Mouse (Mus musculus): ENCODE data around the gene Naf1. TPM values are rescaled to one million over a fixed set of nuclear protein-coding genes. Genes with fewer than 3 reads are reported as not detected.

The Naf1 gene
- polyA plus RNA-seq, 1 experiment from 2014 or later: 4.4 TPM

GRCm38 (mm10) chr8:66891879-66892278 lies 31.9 kb downstream of the Naf1 start:
- H3K4me1 ChIP-seq (ENCODE audit: control insufficient read depth, insufficient read depth, low read length): no peaks in the 10 kb centered on the region
- H3K4me3 ChIP-seq (ENCODE audit: low read depth, low read length): no peak overlapping the region
- no peak overlapping the region for H3K9ac ChIP-seq (replicated peaks; ENCODE audit: low read depth, low read length)
- no peaks in the 10 kb centered on the region for H3K36me3 ChIP-seq (ENCODE audit: control insufficient read depth, insufficient read depth, low read length)
- no peaks in the 10 kb centered on the region for H3K9me3 ChIP-seq (ENCODE audit: control insufficient read depth, low read length)
- no peaks in the 10 kb centered on the region for H3K27me3 ChIP-seq (ENCODE audit: control insufficient read depth, insufficient read depth, low read length)
- WGBS: 85% methylated on average over 2 of the region's 2 CpGs
- ATAC-seq (ENCODE audit: low read depth): no peak
- H3K27ac ChIP-seq (ENCODE audit: low read depth, low read length): no peak overlapping the region
- no peak overlapping the region for H3K4me2 ChIP-seq (ENCODE audit: low read depth, low read length)

- no peak overlapping the region for H3K9ac ChIP-seq (replicated peaks; ENCODE audit: low read depth, low read length)
- no peaks in the 10 kb centered on the region for H3K4me1 ChIP-seq (ENCODE audit: control insufficient read depth, insufficient read depth, low read length)
- no peak for ATAC-seq (ENCODE audit: low read depth)
- no peak overlapping the region for H3K4me3 ChIP-seq (ENCODE audit: low read depth, low read length)
- WGBS: 76% methylated on average over 2 of the region's 2 CpGs
- no peaks in the 10 kb centered on the region for H3K27me3 ChIP-seq (ENCODE audit: control insufficient read depth, insufficient read depth, low read length)
- H3K4me2 ChIP-seq (ENCODE audit: low read depth, low read length): no peak overlapping the region
- no peak overlapping the region for H3K27ac ChIP-seq (ENCODE audit: low read depth, low read length)
- no peaks in the 10 kb centered on the region for H3K9me3 ChIP-seq (ENCODE audit: control insufficient read depth, low read length)
- no peaks in the 10 kb centered on the region for H3K36me3 ChIP-seq (ENCODE audit: control insufficient read depth, insufficient read depth, low read length)
These were observed 45.0 kb downstream of the Naf1 start for GRCm38 (mm10) chr8:66905000-66905399.

GRCm38 (mm10) chr8:66905557-66905956 lies 45.5 kb downstream of the Naf1 start:
- 94% methylated on average over 4 of the region's 4 CpGs for WGBS
- Histone ChIP-seq H3K9me3 (ENCODE audit: control insufficient read depth, low read length) (no peaks in the 10 kb centered on the region), H3K4me1 (ENCODE audit: control insufficient read depth, insufficient read depth, low read length) (no peaks in the 10 kb centered on the region), H3K36me3 (ENCODE audit: control insufficient read depth, insufficient read depth, low read length) (no peaks in the 10 kb centered on the region), H3K27me3 (ENCODE audit: control insufficient read depth, insufficient read depth, low read length) (no peaks in the 10 kb centered on the region), H3K4me3 (ENCODE audit: low read depth, low read length) (no peak overlapping the region), H3K4me2 (ENCODE audit: low read depth, low read length) (no peak overlapping the region), H3K9ac (replicated peaks; ENCODE audit: low read depth, low read length) (no peak overlapping the region), H3K27ac (ENCODE audit: low read depth, low read length) (no peak overlapping the region)
- ATAC-seq (ENCODE audit: low read depth): no peak

- Histone ChIP-seq H3K27ac (ENCODE audit: low read depth, low read length) (no peak overlapping the region), H3K4me1 (ENCODE audit: control insufficient read depth, insufficient read depth, low read length) (no peaks in the 10 kb centered on the region), H3K36me3 (ENCODE audit: control insufficient read depth, insufficient read depth, low read length) (no peaks in the 10 kb centered on the region), H3K4me2 (ENCODE audit: low read depth, low read length) (no peak overlapping the region), H3K9me3 (ENCODE audit: control insufficient read depth, low read length) (no peaks in the 10 kb centered on the region), H3K4me3 (ENCODE audit: low read depth, low read length) (no peak overlapping the region), H3K27me3 (ENCODE audit: control insufficient read depth, insufficient read depth, low read length) (no peaks in the 10 kb centered on the region), H3K9ac (replicated peaks; ENCODE audit: low read depth, low read length) (no peak overlapping the region)
- ATAC-seq (ENCODE audit: low read depth): no peak
- 89% methylated on average over 8 of the region's 8 CpGs for WGBS
These were observed 46.1 kb downstream of the Naf1 start for GRCm38 (mm10) chr8:66906116-66906515.

- Histone ChIP-seq H3K4me1 (ENCODE audit: control insufficient read depth, insufficient read depth, low read length) (no peaks in the 10 kb centered on the region), H3K27me3 (ENCODE audit: control insufficient read depth, insufficient read depth, low read length) (no peaks in the 10 kb centered on the region), H3K4me2 (ENCODE audit: low read depth, low read length) (no peak overlapping the region), H3K9me3 (ENCODE audit: control insufficient read depth, low read length) (no peaks in the 10 kb centered on the region), H3K27ac (ENCODE audit: low read depth, low read length) (no peak overlapping the region; the same call in 1 of the 2 replicates), H3K9ac (replicated peaks; ENCODE audit: low read depth, low read length) (no peak overlapping the region), H3K4me3 (ENCODE audit: low read depth, low read length) (no peak overlapping the region), H3K36me3 (ENCODE audit: control insufficient read depth, insufficient read depth, low read length) (no peaks in the 10 kb centered on the region)
- peak; percentile 71 for ATAC-seq (ENCODE audit: low read depth)
- 32% methylated on average over 6 of the region's 6 CpGs for WGBS
These were observed 50.7 kb downstream of the Naf1 start for GRCm38 (mm10) chr8:66910684-66911083.

- H3K9me3 ChIP-seq (ENCODE audit: control insufficient read depth, low read length): no peaks in the 10 kb centered on the region
- no peak overlapping the region for H3K27ac ChIP-seq (ENCODE audit: low read depth, low read length)
- 68% methylated on average over 14 of the region's 14 CpGs for WGBS
- no peaks in the 10 kb centered on the region for H3K27me3 ChIP-seq (ENCODE audit: control insufficient read depth, insufficient read depth, low read length)
- H3K4me3 ChIP-seq (ENCODE audit: low read depth, low read length): no peak overlapping the region
- no peak for ATAC-seq (ENCODE audit: low read depth)
- H3K4me1 ChIP-seq (ENCODE audit: control insufficient read depth, insufficient read depth, low read length): no peaks in the 10 kb centered on the region
- no peak overlapping the region for H3K9ac ChIP-seq (replicated peaks; ENCODE audit: low read depth, low read length)
- H3K4me2 ChIP-seq (ENCODE audit: low read depth, low read length): no peak overlapping the region
- no peaks in the 10 kb centered on the region for H3K36me3 ChIP-seq (ENCODE audit: control insufficient read depth, insufficient read depth, low read length)
These were observed 53.9 kb downstream of the Naf1 start for GRCm38 (mm10) chr8:66913616-66914536.

- H3K27me3 ChIP-seq (ENCODE audit: control insufficient read depth, insufficient read depth, low read length): no peaks in the 10 kb centered on the region
- H3K9ac ChIP-seq (replicated peaks; ENCODE audit: low read depth, low read length): no peak overlapping the region
- H3K4me2 ChIP-seq (ENCODE audit: low read depth, low read length): no peak overlapping the region
- no peak overlapping the region for H3K4me3 ChIP-seq (ENCODE audit: low read depth, low read length)
- 70% methylated on average over 7 of the region's 7 CpGs for WGBS
- H3K36me3 ChIP-seq (ENCODE audit: control insufficient read depth, insufficient read depth, low read length): no peaks in the 10 kb centered on the region
- ATAC-seq (ENCODE audit: low read depth): no peak
- no peaks in the 10 kb centered on the region for H3K4me1 ChIP-seq (ENCODE audit: control insufficient read depth, insufficient read depth, low read length)
- H3K27ac ChIP-seq (ENCODE audit: low read depth, low read length): no peak overlapping the region
- no peaks in the 10 kb centered on the region for H3K9me3 ChIP-seq (ENCODE audit: control insufficient read depth, low read length)
These were observed 56.0 kb downstream of the Naf1 start for GRCm38 (mm10) chr8:66916056-66916455.

- ATAC-seq (ENCODE audit: low read depth): 0 out of 2 replicates have a peak, but pooled peaks have one; percentile 14
- Histone ChIP-seq H3K27me3 (ENCODE audit: control insufficient read depth, insufficient read depth, low read length) (no peaks in the 10 kb centered on the region), H3K4me3 (ENCODE audit: low read depth, low read length) (no peak overlapping the region), H3K9ac (replicated peaks; ENCODE audit: low read depth, low read length) (no peak overlapping the region), H3K4me2 (ENCODE audit: low read depth, low read length) (no peak overlapping the region), H3K27ac (ENCODE audit: low read depth, low read length) (no peak overlapping the region), H3K36me3 (ENCODE audit: control insufficient read depth, insufficient read depth, low read length) (no peaks in the 10 kb centered on the region), H3K9me3 (ENCODE audit: control insufficient read depth, low read length) (no peaks in the 10 kb centered on the region), H3K4me1 (ENCODE audit: control insufficient read depth, insufficient read depth, low read length) (no peaks in the 10 kb centered on the region)
- 77% methylated on average over 6 of the region's 6 CpGs for WGBS
These were observed 57.9 kb downstream of the Naf1 start for GRCm38 (mm10) chr8:66917695-66918467.

GRCm38 (mm10) chr8:66918471-66918870 lies 58.5 kb downstream of the Naf1 start:
- no peaks in the 10 kb centered on the region for H3K9me3 ChIP-seq (ENCODE audit: control insufficient read depth, low read length)
- no peak overlapping the region for H3K9ac ChIP-seq (replicated peaks; ENCODE audit: low read depth, low read length)
- 71% methylated on average over 4 of the region's 4 CpGs for WGBS
- no peak overlapping the region for H3K27ac ChIP-seq (ENCODE audit: low read depth, low read length)
- no peaks in the 10 kb centered on the region for H3K4me1 ChIP-seq (ENCODE audit: control insufficient read depth, insufficient read depth, low read length)
- peak; percentile 41; the same call in 1 of the 2 replicates for ATAC-seq (ENCODE audit: low read depth)
- no peaks in the 10 kb centered on the region for H3K27me3 ChIP-seq (ENCODE audit: control insufficient read depth, insufficient read depth, low read length)
- H3K4me3 ChIP-seq (ENCODE audit: low read depth, low read length): no peak overlapping the region
- no peak overlapping the region for H3K4me2 ChIP-seq (ENCODE audit: low read depth, low read length)
- no peaks in the 10 kb centered on the region for H3K36me3 ChIP-seq (ENCODE audit: control insufficient read depth, insufficient read depth, low read length)

All from neural tube, embryonic 14.5 days (tissue).